Mouse (Mus musculus): ENCODE results near the gene Otud7b. TPM values are rescaled to one million over a fixed set of nuclear protein-coding genes. Genes with fewer than 3 reads are reported as not detected.
A peak's percentile ranks its signal among the peaks of the same experiment; 100 is the strongest.

Otud7b gene
- polyA plus RNA-seq, 1 experiment from 2014 or later, result 7.4 TPM

GRCm38 (mm10) chr3:96118142-96118541, 13.8 kb downstream of the Otud7b start:
- DNase-seq (no peak), ATAC-seq (no peak)
- H3K9ac ChIP-seq (replicated peaks), result no peak overlapping the region
- 31% methylated on average over 2 of the region's 2 CpGs for WGBS (ENCODE audit: insufficient replicate concordance)
- H3K9me3 ChIP-seq (ENCODE audit: low read length), result no peaks in the 10 kb centered on the region
- no peak overlapping the region for H3K4me3 ChIP-seq (ENCODE audit: low read depth, low read length)
- H3K27ac ChIP-seq (ENCODE audit: low read depth), result no peak overlapping the region
- H3K4me2 ChIP-seq (ENCODE audit: low read depth, low read length), result no peak overlapping the region
- H3K36me3 ChIP-seq (replicated peaks; ENCODE audit: insufficient read depth, low read length), result no peaks in the 10 kb centered on the region
- H3K4me1 ChIP-seq (ENCODE audit: insufficient read depth), result 0 out of 2 replicates have a peak, but pooled peaks cover 4% of the 10 kb centered on the region
- H3K27me3 ChIP-seq (ENCODE audit: insufficient read depth, low read length), result no peaks in the 10 kb centered on the region
- TF ChIP-seq CTCF (IDR thresholded peaks at IDR 0.05; ENCODE audit: low read depth) (no peak), EP300 (IDR thresholded peaks at IDR 0.05; ENCODE audit: low read depth) (no peak)

GRCm38 (mm10) chr3:96118702-96119101, 14.4 kb downstream of the Otud7b start:
- ATAC-seq, result no peak
- DNase-seq, result no peak
- no peak for TF ChIP-seq CTCF (IDR thresholded peaks at IDR 0.05; ENCODE audit: low read depth)
- TF ChIP-seq EP300 (IDR thresholded peaks at IDR 0.05; ENCODE audit: low read depth), result no peak
- no peaks in the 10 kb centered on the region for H3K27me3 ChIP-seq (ENCODE audit: insufficient read depth, low read length)
- H3K9me3 ChIP-seq (ENCODE audit: low read length), result no peaks in the 10 kb centered on the region
- WGBS (ENCODE audit: insufficient replicate concordance), result 62% methylated on average over 2 of the region's 2 CpGs
- 0 out of 2 replicates have a peak, but pooled peaks cover 4% of the 10 kb centered on the region for H3K4me1 ChIP-seq (ENCODE audit: insufficient read depth)
- no peak overlapping the region for H3K9ac ChIP-seq (replicated peaks)
- no peak overlapping the region for H3K4me3 ChIP-seq (ENCODE audit: low read depth, low read length)
- no peak overlapping the region for H3K4me2 ChIP-seq (ENCODE audit: low read depth, low read length)
- H3K36me3 ChIP-seq (replicated peaks; ENCODE audit: insufficient read depth, low read length), result no peaks in the 10 kb centered on the region
- no peak overlapping the region for H3K27ac ChIP-seq (ENCODE audit: low read depth)

- H3K4me3 ChIP-seq (ENCODE audit: low read depth, low read length), result no peak overlapping the region
- 76% methylated on average over 5 of the region's 5 CpGs for WGBS (ENCODE audit: insufficient replicate concordance)
- H3K9ac ChIP-seq (replicated peaks), result no peak overlapping the region
- ATAC-seq (no peak), DNase-seq (no peak)
- H3K4me1 ChIP-seq (ENCODE audit: insufficient read depth), result no peaks in the 10 kb centered on the region
- no peaks in the 10 kb centered on the region for H3K36me3 ChIP-seq (replicated peaks; ENCODE audit: insufficient read depth, low read length)
- H3K4me2 ChIP-seq (ENCODE audit: low read depth, low read length), result no peak overlapping the region
- H3K9me3 ChIP-seq (ENCODE audit: low read length), result no peaks in the 10 kb centered on the region
- H3K27ac ChIP-seq (ENCODE audit: low read depth), result no peak overlapping the region
- TF ChIP-seq EP300 (IDR thresholded peaks at IDR 0.05; ENCODE audit: low read depth) (no peak), CTCF (IDR thresholded peaks at IDR 0.05; ENCODE audit: low read depth) (no peak)
- no peaks in the 10 kb centered on the region for H3K27me3 ChIP-seq (ENCODE audit: insufficient read depth, low read length)
Observed at GRCm38 (mm10) chr3:96124235-96124634, 19.9 kb downstream of the Otud7b start.

DNA sequence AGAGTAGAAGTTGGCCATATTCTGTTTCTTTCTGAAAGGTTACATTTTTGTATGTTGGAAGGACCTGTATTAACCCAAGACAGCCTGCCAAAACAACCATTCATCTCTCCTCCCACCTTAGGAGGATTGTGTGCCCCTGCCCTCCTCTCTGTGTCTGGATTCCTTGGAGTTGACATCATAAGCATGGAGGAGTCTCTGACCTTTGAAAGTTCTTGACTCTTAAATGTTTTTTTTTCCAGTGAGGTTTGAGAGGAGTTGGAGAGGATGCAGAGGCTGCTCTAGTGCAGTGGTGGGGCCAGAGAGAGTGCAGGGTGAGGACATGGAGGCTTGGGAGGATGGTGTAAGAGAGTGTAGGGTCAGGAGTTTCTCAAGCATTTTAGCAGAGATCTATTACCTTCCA, 23.8 kb downstream of the Otud7b start:
- no peak overlapping the region for H3K4me2 ChIP-seq (ENCODE audit: low read depth, low read length)
- no peak overlapping the region for H3K27ac ChIP-seq (ENCODE audit: low read depth)
- TF ChIP-seq CTCF (IDR thresholded peaks at IDR 0.05; ENCODE audit: low read depth), result no peak
- TF ChIP-seq EP300 (IDR thresholded peaks at IDR 0.05; ENCODE audit: low read depth), result no peak
- DNase-seq (no peak), ATAC-seq (no peak)
- no peaks in the 10 kb centered on the region for H3K27me3 ChIP-seq (ENCODE audit: insufficient read depth, low read length)
- H3K36me3 ChIP-seq (replicated peaks; ENCODE audit: insufficient read depth, low read length), result no peaks in the 10 kb centered on the region
- no peak overlapping the region for H3K4me3 ChIP-seq (ENCODE audit: low read depth, low read length)
- H3K4me1 ChIP-seq (ENCODE audit: insufficient read depth), result no peaks in the 10 kb centered on the region
- no peaks in the 10 kb centered on the region for H3K9me3 ChIP-seq (ENCODE audit: low read length)
- H3K9ac ChIP-seq (replicated peaks), result no peak overlapping the region

DNA sequence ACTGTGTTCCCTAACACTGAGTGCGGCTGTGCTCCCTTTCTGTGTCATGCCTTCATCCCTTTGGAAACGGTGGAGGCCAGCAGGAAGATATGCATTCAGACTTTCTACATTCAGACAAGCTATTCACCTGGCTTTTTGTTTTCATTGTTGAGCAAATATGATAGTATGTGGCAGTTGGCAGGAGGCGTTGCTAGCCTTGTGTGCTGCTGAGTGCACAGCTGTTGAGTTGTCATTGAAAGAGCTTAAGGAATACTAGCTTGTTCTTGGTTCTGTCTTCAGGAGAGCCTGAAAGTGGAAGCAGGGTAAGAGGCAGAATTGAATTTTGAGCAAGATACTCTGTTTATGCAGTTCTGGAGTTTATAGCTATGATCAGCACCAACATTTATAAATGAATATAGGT, 28.2 kb downstream of the Otud7b start:
- H3K4me2 ChIP-seq (ENCODE audit: low read depth, low read length), result no peak overlapping the region
- ATAC-seq (no peak), DNase-seq (no peak)
- H3K27me3 ChIP-seq (ENCODE audit: insufficient read depth, low read length), result no peaks in the 10 kb centered on the region
- no peaks in the 10 kb centered on the region for H3K9me3 ChIP-seq (ENCODE audit: low read length)
- no peaks in the 10 kb centered on the region for H3K36me3 ChIP-seq (replicated peaks; ENCODE audit: insufficient read depth, low read length)
- H3K9ac ChIP-seq (replicated peaks), result no peak overlapping the region
- WGBS (ENCODE audit: insufficient replicate concordance), result 70% methylated on average over 3 of the region's 3 CpGs
- H3K4me3 ChIP-seq (ENCODE audit: low read depth, low read length), result no peak overlapping the region
- no peaks in the 10 kb centered on the region; the same call in 1 of the 2 replicates for H3K4me1 ChIP-seq (ENCODE audit: insufficient read depth)
- TF ChIP-seq EP300 (IDR thresholded peaks at IDR 0.05; ENCODE audit: low read depth), result no peak
- TF ChIP-seq CTCF (IDR thresholded peaks at IDR 0.05; ENCODE audit: low read depth), result no peak
- no peak overlapping the region for H3K27ac ChIP-seq (ENCODE audit: low read depth)

- Histone ChIP-seq H3K9me3 (ENCODE audit: low read length) (no peaks in the 10 kb centered on the region), H3K9ac (replicated peaks) (no peak overlapping the region), H3K4me2 (ENCODE audit: low read depth, low read length) (no peak overlapping the region), H3K27ac (ENCODE audit: low read depth) (peak overlapping the region; percentile 42; the same call in 1 of the 2 replicates), H3K4me1 (ENCODE audit: insufficient read depth) (no peaks in the 10 kb centered on the region; the same call in 1 of the 2 replicates), H3K27me3 (ENCODE audit: insufficient read depth, low read length) (no peaks in the 10 kb centered on the region), H3K36me3 (replicated peaks; ENCODE audit: insufficient read depth, low read length) (no peaks in the 10 kb centered on the region; the same call in 1 of the 2 replicates), H3K4me3 (ENCODE audit: low read depth, low read length) (no peak overlapping the region)
- WGBS (ENCODE audit: insufficient replicate concordance), result 60% methylated on average over 11 of the region's 11 CpGs
- TF ChIP-seq EP300 (IDR thresholded peaks at IDR 0.05; ENCODE audit: low read depth), result no peak
- DNase-seq (no peak), ATAC-seq (no peak)
Observed at GRCm38 (mm10) chr3:96133327-96133905, 29.1 kb downstream of the Otud7b start.
